Mouse (Mus musculus) kidney, adult 8-10 months (tissue): Measurements from ENCODE around the gene Ptbp3.

Experiments
- DNase-seq, 2 experiments: peaks; one replicate each; pipeline ENCODE4 v3.0.0; 2022

Gene Ptbp3

DNA sequence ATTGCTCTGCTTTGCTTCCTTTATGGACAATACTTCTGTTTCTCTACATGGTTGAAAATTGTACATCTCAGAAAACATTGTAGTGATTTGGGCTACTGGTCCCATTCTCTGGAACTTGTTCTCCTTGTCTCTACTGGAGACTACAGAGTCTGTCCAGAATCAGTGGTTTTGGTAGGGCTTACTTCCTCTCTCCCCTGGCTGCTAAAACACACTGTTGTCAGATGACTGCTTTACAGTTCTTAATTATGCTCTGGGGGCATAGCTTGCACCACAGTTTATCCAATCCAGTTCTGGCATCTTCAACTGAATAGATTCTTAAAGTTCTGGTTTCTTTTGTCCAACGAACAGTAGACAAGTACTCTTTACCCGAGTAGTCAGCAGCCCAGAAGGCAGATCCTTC lies 83.7 kb downstream of the Ptbp3 start:
- no peak for DNase-seq

DNA sequence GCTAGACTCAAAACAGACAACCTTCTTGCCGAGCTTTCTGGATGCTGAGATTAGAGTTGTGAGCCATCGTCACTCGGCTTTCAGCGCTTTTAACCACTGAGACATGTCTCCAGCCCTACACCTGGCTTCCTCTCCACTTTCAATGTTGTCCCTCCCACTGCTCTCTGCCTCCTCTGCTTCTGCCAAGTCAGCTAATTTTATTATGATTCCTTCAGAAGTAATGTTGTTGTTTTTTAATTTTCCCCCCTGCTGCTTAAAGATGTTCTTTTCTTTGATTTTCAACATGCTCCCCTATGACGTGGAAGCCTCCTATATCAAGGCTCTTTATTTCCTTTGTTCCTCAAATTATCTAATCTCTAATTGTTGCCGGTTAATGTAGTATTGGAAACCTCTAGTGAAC lies 84.5 kb downstream of the Ptbp3 start:
- DNase-seq, result no peak

- DNase-seq, result no peak
These were observed 86.7 kb downstream of the Ptbp3 start for GRCm38 (mm10) chr4:59462494-59462893.

DNA sequence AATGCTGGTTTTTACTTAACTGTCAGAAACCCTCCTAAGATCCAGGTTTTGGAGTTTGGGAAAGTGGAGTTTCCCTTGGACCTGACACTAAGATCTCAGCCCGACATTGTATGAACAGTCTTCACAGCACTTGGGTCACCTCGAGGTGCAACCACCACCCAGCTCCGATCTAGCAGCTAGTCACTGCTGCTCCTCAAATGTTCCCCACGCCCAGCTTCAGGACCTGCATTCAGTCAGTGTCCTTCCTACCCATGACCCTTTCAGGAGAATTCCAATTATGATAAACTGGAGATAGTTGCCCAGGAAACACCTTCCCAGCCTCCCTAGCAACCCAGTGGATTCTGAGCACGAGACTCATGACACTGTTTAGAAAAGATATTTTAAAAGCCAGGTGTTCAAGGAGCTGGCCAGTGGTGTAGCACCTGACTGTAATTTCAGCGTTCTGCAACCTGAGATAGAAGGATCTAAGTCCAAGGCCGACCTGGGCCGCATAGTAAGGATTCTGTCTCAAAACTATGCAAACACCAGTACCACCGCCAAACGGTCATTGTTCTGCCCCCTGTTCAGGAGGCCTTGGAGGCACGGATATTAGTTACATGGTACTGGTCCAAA lies 87.9 kb downstream of the Ptbp3 start:
- DNase-seq, result no peak

DNA sequence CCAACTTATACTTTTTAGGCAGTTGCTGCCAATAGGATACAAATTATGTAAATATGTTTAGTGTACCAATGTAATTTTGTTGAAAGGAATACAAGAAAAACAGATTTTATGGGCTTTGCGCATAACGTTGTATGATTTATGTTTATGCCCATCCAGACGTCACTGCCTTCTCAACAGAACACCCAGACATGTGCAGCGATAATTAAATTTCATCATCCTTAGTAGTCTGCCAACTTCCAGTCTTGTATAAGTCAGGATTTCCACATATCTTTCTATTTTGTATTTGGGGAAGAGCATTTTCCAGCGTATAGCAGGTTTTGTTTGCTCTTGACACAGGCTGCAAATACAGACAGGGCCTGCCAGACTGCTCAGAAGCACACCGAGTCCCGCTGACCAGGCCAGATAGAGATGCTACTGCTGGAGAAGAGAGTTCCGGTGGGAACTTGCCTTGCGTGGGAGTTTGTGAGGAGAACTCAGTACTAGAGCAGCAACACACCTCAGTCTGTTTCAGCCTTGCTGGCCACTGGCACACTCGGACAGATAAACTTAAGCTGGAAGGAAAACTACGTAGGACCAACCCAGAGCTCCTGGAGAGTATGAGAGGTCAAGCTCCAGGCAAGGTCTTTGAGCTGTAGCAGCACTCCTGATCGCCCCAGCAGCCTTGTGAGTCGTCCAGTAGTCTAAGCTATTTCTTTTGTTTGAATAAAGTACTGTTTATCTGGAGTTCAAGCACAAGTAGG lies 89.8 kb downstream of the Ptbp3 start:
- DNase-seq, result no peak

DNA sequence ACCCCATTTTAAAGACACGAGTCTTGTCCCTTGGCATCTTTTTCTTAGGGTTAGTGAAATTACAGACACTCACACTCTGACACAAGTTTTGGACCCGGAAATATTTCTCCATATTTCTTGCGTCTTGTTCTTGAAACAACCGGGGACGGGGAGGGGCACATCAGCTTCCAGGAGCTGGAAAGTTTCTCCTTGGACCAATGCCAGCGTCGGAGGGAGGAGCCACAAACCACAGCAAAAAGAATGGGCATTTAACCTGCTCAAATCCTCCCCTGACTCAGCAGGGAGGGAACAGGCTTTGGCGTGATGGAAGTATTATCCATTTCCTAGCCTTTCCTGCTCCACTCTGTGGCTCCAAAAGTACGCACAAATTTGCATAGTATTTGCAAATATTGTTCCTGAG lies 91.2 kb downstream of the Ptbp3 start:
- DNase-seq, result peak; percentile 54 to 63

DNA sequence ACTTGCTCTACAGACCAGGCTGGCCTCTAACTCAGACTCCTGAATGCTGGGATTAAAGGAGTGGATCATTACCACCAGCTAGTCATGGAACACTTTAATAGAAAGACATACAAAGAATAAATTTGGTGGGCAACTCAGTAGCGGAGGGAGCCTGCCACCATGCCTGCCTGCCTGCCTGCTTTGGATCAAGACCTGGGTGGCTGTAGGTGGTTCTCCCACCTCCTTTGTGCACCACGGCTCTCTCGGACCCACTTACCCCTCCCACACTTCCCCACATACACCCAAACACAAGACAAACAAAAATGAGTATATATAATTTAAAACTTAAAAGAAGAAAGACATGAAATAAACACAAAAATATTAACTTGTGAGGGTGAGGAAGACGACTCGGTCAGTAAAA lies 92.1 kb downstream of the Ptbp3 start:
- no peak for DNase-seq

DNA sequence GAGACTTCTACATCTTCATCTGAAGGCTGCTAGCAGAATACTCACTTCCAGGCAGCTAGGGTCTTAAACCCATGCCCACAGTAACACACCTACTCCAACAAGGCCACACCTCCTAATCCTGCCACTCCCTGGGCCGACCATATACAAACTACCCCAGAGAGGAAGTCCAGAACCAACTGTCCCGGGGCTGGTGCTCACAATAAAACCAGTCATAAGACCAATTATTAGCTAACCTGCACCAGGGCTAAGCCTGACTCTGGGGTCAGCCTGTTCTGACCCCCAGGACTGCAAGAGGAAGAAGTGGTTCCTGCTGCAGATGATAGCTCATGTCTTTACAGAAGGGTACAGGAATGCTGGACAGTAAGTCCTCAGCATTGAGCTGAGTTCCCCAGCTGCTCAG lies 93.7 kb downstream of the Ptbp3 start:
- no peak for DNase-seq

DNA sequence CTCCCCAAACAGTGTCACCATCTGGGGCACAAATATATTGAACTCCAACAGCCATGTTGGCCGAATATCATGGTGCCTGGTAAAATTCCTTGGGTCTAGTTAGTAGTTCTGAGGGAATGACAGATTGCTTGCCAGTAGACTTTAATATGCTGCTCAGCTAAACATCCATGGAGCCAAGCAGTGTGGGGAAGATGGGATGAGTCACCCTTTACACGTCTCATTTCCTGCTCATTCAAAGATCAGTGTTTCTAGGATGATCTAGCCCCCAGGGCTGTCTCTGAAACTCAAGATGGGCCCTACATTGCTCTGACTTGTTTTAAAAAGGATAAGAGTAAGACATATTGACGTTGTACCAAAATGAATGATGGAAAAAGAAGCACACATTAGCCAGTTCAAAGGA lies 95.1 kb downstream of the Ptbp3 start:
- DNase-seq, result no peak

DNA sequence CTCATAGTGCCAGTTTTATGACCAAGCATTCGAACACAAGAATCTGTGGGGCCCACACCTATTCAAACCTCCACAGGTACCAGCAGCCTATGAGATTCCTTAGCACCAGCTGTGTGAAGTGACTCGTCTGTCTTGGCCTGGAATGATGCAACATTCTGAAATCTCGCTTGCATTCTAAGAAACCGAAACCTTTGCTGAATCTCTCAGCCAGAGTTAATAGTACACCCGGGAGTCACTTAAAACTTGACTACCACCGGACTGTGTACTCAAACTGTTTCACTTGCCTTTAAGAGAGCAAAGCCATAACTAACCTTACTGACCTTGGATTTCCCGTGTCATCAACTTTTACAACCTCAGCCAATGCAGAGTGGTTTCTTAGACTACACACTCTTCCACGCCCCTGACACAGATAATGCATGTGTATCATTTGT lies 96.6 kb downstream of the Ptbp3 start:
- peak; percentile 48 to 77 for DNase-seq

GRCm38 (mm10) chr4:59450906-59451305 lies 98.3 kb downstream of the Ptbp3 start:
- DNase-seq, result no peak

- DNase-seq, result no peak
These were observed 98.8 kb downstream of the Ptbp3 start for GRCm38 (mm10) chr4:59450234-59450854.

GRCm38 (mm10) chr4:59447296-59447695 lies 101.9 kb downstream of the Ptbp3 start:
- DNase-seq, result peak in 1 of 2 experiments; percentile 36

DNA sequence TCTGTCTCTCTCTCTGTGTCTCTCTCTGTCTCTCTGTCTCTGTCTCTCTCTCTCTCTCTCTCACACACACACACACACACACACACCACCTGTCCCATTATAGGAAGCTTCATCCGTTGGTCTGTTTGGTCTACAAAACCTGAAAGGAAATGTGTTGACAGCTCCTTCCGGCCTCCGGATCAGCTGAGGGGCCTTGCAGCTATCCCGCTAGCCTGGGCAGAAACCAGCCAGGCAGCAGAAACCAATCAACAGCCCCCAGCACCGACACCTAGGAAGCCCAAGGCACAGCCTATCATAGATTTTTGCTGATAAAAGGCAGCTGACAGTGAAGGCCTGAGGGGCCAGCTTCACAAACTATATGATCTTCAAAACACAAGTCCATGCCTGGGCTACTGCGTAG lies 103.6 kb downstream of the Ptbp3 start:
- no peak for DNase-seq

GRCm38 (mm10) chr4:59444994-59445393 lies 104.2 kb downstream of the Ptbp3 start:
- no peak for DNase-seq

GRCm38 (mm10) chr4:59444085-59444484 lies 105.1 kb downstream of the Ptbp3 start:
- no peak for DNase-seq

DNA sequence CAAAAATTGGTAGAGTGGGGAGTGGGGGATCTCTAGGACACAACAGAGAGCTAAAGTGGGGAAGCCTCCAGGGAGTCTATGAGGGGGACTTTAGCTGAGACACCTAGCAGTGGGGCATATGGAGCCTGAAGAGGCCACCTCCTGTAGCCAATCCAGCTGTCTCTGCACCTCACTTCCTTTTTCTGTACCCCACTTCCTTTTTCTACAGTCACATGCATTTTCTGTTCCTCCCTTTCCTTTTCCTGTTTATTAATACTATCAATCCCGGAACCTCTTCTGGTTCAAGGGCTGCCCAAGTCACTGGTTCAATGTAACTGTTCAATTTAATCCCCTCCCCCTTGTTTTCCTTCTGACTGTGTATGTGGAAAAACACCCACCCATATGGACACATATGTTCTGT lies 107.9 kb downstream of the Ptbp3 start:
- DNase-seq, result no peak

- peak; percentile 51 to 69 for DNase-seq
These were observed 109.2 kb downstream of the Ptbp3 start for GRCm38 (mm10) chr4:59439960-59440359.

- DNase-seq, result no peak
These were observed 110.1 kb downstream of the Ptbp3 start for GRCm38 (mm10) chr4:59439041-59439440.

- DNase-seq, result peak; percentile 66 to 71
These were observed 110.9 kb downstream of the Ptbp3 start, which contains the start of gene Susd1 for GRCm38 (mm10) chr4:59437990-59438854. TSS of gene Susd1 (minus strand) at chr4:59438633.

DNA sequence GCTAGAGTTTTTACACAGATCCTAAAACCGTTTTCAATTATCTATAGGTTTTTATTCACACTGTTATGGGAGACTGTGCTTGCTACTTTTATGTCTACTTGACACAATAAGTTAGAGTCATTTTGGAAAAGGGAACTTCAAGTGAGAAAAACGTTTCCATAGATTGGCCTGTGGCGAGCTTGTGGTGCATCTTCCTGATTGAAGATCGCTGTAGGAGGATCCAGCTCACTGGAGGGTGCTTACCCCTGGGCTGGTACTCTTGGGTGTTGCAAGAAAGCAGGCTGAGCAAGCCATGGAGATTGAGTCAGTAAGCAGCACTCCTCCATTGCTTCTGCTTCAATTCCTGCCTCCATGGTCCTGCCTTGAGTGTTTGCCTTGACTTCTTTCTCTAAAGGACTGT lies 113.2 kb downstream of the Ptbp3 start:
- no peak for DNase-seq

- DNase-seq, result peak in 1 of 2 experiments; percentile 22
These were observed 115.1 kb downstream of the Ptbp3 start for GRCm38 (mm10) chr4:59434039-59434438.

- no peak for DNase-seq
These were observed 120.0 kb downstream of the Ptbp3 start for GRCm38 (mm10) chr4:59429128-59429527.
